Mouse (Mus musculus) liver, embryonic 16.5 days (tissue): Measurements from ENCODE around the gene Cox7a2l. TPM values are rescaled to one million over a fixed set of nuclear protein-coding genes. Genes with fewer than 3 reads are reported as not detected.

Experiments used
- ATAC-seq: fragments of 200-750 bp; cut with Nextera tagmentation; 2 replicates; pipeline ENCODE4 v1.8.0; 2017; ENCODE audit warnings: low read depth, mild to moderate bottlenecking, moderate number of reproducible peaks, moderate library complexity
- H3K27ac ChIP-seq: fragments of 300-500 bp; sonication (generic); 2 replicates; pipeline ENCODE4 v1.5.1; 2014; ENCODE audit warnings: mild to moderate bottlenecking, low read length
- H3K27me3 ChIP-seq: fragments of 300-500 bp; sonication (generic); 2 replicates; pipeline ENCODE4 v1.6.1; 2014; ENCODE audit warnings: low read depth, low read length, mixed read lengths; ENCODE audit not compliant: control insufficient read depth, insufficient read depth
- H3K36me3 ChIP-seq: fragments of 300-500 bp; sonication (generic); 2 replicates; pipeline ENCODE4 v1.6.1; 2014; ENCODE audit warnings: mild to moderate bottlenecking; ENCODE audit not compliant: control insufficient read depth, insufficient read depth
- H3K4me1 ChIP-seq: fragments of 300-500 bp; sonication (generic); 2 replicates; pipeline ENCODE4 v1.6.1; 2014; ENCODE audit warnings: low read depth, low read length, mixed read lengths; ENCODE audit not compliant: control insufficient read depth
- H3K4me2 ChIP-seq: fragments of 300-500 bp; sonication (generic); 2 replicates; pipeline ENCODE4 v1.6.1; 2014; ENCODE audit warnings: low read depth, low read length, mixed read lengths
- H3K4me3 ChIP-seq: fragments of 300-500 bp; sonication (generic); 2 replicates; pipeline ENCODE4 v1.5.1; 2014; ENCODE audit warnings: low read depth, mild to moderate bottlenecking, low read length
- H3K9ac ChIP-seq: fragments of 300-500 bp; sonication (generic); 2 replicates; pipeline ENCODE4 v1.6.1; 2014; ENCODE audit warnings: low read depth, low read length
- H3K9me3 ChIP-seq: fragments of 300-500 bp; sonication (generic); replicated peaks from 2 replicates; pipeline ENCODE4 v1.6.1; 2016; ENCODE audit warnings: low read length; ENCODE audit not compliant: control insufficient read depth
- WGBS: fragments of 180-500 bp; shearing (Covaris S2); extraction: QIAGEN DNeasy Blood & Tissue Kit; methylation state at CpG from one replicate; pipeline ENCODE4 v1.1.7; 2014; ENCODE audit not compliant: insufficient replicate concordance; 5-methylcytosine and 5-hydroxymethylcytosine counted together
- polyA plus RNA-seq: library from polyadenylated mRNA; unstranded; fragments of >200 nt; fragmentation: Nextera tagmentation; extraction: Ambion mirVana; gene quantifications from 2 replicates; pipeline ENCODE4 v1.2.1, GENCODE M21; 2015

Cox7a2l gene
- polyA plus RNA-seq, 1 experiment from 2014 or later, result 61.0 TPM

GRCm38 (mm10) chr17:83533150-83533549 is 16.0 kb upstream of the Cox7a2l start:
- WGBS, result 57% methylated on average over 9 of the region's 9 CpGs
- H3K36me3 ChIP-seq, result no peaks in the 10 kb centered on the region

DNA sequence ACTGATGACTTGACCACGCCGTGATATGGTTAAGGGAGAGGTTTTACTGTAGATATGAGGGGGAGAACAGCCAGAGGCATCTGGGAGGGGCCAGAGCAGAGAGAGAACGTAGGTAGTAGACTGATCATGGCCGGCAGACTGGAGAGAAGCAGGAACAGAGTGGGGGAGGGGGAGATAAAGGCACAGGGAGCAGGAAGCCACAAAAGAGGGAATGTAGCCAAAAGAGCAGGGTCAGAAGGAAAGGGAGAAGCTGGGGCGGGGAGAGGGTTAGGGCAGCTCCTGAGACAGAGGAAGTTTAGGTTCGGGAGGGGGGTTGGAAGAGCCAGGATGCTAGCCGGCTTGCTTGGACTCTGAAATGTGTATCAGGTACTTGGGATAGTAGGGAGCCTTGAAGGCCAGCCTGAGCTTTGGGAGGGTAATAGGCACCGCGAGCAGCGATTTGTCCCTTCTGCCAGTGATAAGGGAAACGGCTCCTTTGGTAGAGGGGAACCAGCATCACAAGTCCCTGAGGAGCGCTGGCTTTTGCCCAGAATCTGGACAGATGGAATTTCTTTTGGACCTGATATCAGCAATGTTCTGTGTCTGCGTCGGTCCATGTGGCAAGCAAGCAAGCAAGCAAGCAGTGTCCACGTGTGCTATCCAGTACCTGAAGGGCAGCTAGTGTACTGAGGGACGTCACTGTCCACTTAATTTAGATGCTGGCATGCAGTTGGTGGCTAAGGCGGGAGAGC is 10.7 kb upstream of the Cox7a2l start:
- Histone ChIP-seq H3K9me3 (no peaks in the 10 kb centered on the region), H3K4me3 (peak overlapping the region; percentile 9), H3K27me3 (no peaks in the 10 kb centered on the region), H3K9ac (0 out of 2 replicates have a peak overlapping the region, but pooled peaks have one; percentile 2), H3K27ac (peak overlapping the region; percentile 41), H3K4me2 (peak overlapping the region; percentile 47), H3K36me3 (no peaks in the 10 kb centered on the region), H3K4me1 (peaks cover 19% of the 10 kb centered on the region)
- peak; percentile 40 for ATAC-seq
- WGBS, result 20% methylated on average over 17 of the region's 17 CpGs

More at GRCm38 (mm10) chr17:83533150-83533549, 16.0 kb upstream of the Cox7a2l start:
- Histone ChIP-seq H3K27me3 (no peaks in the 10 kb centered on the region), H3K4me2 (no peak overlapping the region), H3K9me3 (no peaks in the 10 kb centered on the region), H3K9ac (no peak overlapping the region), H3K4me1 (peaks cover 1% of the 10 kb centered on the region), H3K4me3 (no peak overlapping the region), H3K27ac (no peak overlapping the region)
- peak; percentile 45; the same call in 1 of the 2 replicates for ATAC-seq

DNA sequence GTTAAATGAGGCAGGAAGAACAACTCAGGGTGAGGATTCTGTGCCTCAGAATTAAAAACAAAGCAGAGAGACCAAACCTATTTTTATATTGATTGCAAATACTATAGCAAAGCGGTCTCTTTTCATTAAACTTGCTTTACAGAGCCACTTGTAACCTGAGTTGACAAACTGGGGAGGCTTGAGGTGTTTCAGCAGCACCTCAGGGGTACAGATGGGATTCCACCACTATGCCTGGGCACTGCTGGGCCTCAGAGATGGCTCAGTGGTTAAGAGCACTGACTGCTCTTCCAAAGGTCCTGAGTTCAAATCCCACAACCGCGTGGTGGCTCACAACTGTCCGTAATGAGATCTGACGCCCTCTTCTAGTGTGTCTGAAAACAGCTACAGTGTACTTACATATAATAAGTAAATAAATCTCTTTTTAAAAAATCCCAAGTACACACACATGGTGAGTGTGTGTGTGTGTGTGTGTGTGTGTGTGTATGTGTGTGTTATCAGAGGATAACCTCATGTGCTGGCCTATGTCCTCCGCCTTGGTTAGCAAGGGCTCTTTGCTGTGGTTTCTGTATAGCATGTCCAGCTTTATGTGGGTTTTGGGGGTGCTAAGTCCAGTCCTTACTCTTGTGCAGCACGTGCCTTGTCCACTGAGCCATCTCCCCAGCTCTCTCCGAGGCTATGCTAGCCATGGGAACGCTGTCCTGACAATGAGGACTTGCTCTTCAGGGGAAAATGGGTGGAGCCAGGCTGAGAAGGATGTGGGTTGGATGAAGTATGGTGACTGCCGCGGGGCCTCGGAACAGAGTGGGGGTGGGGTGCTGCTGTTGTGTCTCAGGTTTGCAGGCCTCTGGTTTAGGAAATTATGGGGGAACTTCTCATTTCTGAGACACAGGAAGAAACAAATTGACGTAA is 9.7 kb upstream of the Cox7a2l start:
- 29% methylated on average over 13 of the region's 13 CpGs for WGBS
- Histone ChIP-seq H3K4me1 (peaks cover 19% of the 10 kb centered on the region), H3K4me3 (peak overlapping the region; percentile 9), H3K9me3 (no peaks in the 10 kb centered on the region), H3K9ac (no peak overlapping the region), H3K36me3 (no peaks in the 10 kb centered on the region), H3K27me3 (no peaks in the 10 kb centered on the region), H3K4me2 (peak overlapping the region; percentile 47), H3K27ac (peak overlapping the region; percentile 46)
- peak; percentile 79 for ATAC-seq

DNA sequence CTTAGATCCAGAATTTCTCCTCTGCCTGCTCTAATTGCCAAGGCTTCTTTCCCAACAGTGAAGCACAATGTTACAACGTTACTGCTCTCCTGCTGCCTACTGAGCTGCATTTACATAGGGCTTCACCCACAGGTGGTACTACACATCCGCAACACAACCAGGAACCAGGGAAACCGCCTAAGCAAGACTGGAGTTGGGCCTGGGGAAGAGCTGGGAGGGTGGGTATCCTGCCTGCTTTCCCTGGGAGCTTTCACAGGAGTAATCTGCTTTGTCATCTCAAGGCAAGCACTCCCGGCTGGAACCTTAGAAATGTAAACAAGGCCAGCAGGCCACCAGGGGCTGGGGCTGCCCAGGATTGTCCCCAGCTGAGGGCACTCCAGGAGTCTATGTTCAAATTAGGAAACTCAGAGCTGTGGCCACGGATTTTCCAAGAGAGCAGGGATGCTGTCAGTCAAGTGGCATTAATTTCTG is 9.0 kb upstream of the Cox7a2l start:
- no peaks in the 10 kb centered on the region for H3K36me3 ChIP-seq
- H3K9ac ChIP-seq, result no peak overlapping the region
- no peak overlapping the region for H3K4me2 ChIP-seq
- ATAC-seq, result no peak
- H3K4me3 ChIP-seq, result no peak overlapping the region
- peak overlapping the region; percentile 46; the same call in 1 of the 2 replicates for H3K27ac ChIP-seq
- peaks cover 19% of the 10 kb centered on the region for H3K4me1 ChIP-seq
- no peaks in the 10 kb centered on the region for H3K27me3 ChIP-seq
- no peaks in the 10 kb centered on the region for H3K9me3 ChIP-seq
- 23% methylated on average over 5 of the region's 5 CpGs for WGBS

DNA sequence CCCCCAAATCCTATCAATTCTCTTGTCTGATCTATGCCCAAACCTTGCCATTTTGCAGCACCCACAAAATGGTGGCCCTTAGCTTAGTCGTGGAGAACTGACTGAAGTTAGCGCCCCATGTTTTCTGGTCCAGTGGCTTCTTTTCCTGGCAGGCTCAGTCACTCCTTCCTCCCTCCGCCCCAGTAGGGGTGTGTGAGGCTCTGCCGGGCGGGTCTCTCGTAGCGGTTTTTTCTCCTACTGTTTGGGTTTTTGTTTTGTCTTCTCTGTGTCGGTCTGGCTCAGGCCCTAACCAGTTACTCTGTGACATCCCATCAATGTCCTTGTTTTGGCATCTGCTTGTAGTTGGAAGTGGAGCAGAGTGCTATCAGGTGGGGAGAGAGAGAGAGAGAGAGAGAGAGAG is 8.5 kb upstream of the Cox7a2l start:
- Histone ChIP-seq H3K27me3 (no peaks in the 10 kb centered on the region), H3K9ac (no peak overlapping the region), H3K27ac (no peak overlapping the region), H3K4me1 (peaks cover 19% of the 10 kb centered on the region), H3K4me2 (peak overlapping the region; percentile 37), H3K36me3 (no peaks in the 10 kb centered on the region), H3K9me3 (no peaks in the 10 kb centered on the region), H3K4me3 (no peak overlapping the region)
- no peak for ATAC-seq
- 8% methylated on average over 8 of the region's 8 CpGs for WGBS

- no peak overlapping the region for H3K9ac ChIP-seq
- H3K4me2 ChIP-seq, result no peak overlapping the region
- ATAC-seq, result no peak
- no peaks in the 10 kb centered on the region for H3K36me3 ChIP-seq
- no peak overlapping the region for H3K27ac ChIP-seq
- peaks cover 19% of the 10 kb centered on the region for H3K4me1 ChIP-seq
- H3K9me3 ChIP-seq, result no peaks in the 10 kb centered on the region
- H3K4me3 ChIP-seq, result no peak overlapping the region
- H3K27me3 ChIP-seq, result no peaks in the 10 kb centered on the region
- WGBS, result 67% methylated on average over 7 of the region's 7 CpGs
These were observed 7.6 kb upstream of the Cox7a2l start for GRCm38 (mm10) chr17:83524753-83525152.

- Histone ChIP-seq H3K4me1 (peaks cover 15% of the 10 kb centered on the region), H3K36me3 (no peaks in the 10 kb centered on the region), H3K27ac (no peak overlapping the region), H3K4me2 (no peak overlapping the region), H3K27me3 (no peaks in the 10 kb centered on the region), H3K9ac (no peak overlapping the region), H3K9me3 (no peaks in the 10 kb centered on the region), H3K4me3 (no peak overlapping the region)
- 63% methylated on average over 7 of the region's 7 CpGs for WGBS
- ATAC-seq, result no peak
These were observed 5.7 kb upstream of the Cox7a2l start for GRCm38 (mm10) chr17:83522590-83523379.

DNA sequence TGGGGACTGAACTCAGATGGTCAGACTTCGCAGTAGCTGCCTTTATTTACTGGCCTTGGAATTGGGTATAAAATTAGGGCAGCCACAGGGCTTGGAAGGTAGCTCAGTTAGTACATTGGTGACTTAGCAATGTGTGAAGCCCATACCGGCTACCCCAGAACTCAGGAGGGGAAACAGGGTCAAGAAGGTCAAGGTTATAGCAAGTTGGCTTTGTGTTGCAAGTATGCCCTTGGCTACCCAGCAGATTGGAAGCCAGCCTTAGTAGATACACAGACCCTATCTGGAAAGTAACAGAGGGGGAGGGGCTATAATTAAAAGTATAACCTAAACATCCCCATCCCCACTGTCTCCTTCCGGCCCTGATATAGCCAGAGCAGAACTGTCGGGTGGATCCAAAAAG is 4.8 kb upstream of the Cox7a2l start:
- 67% methylated on average over 4 of the region's 4 CpGs for WGBS
- peaks cover 6% of the 10 kb centered on the region for H3K4me1 ChIP-seq

More for the DNA sequence above, 4.8 kb upstream of the Cox7a2l start:
- Histone ChIP-seq H3K27me3 (no peaks in the 10 kb centered on the region), H3K4me2 (no peak overlapping the region), H3K27ac (no peak overlapping the region), H3K4me3 (no peak overlapping the region), H3K36me3 (no peaks in the 10 kb centered on the region), H3K9ac (no peak overlapping the region), H3K9me3 (no peaks in the 10 kb centered on the region)
- ATAC-seq, result no peak
